Mouse (Mus musculus) C2C12 (cell line): ENCODE measurements around the gene Pcbp4.

Experiments
- CEBPB ChIP-seq: IDR thresholded peaks from one replicate; pipeline ENCODE4 v1.6.1; 2011; ENCODE audit warnings: low read depth, mild to moderate bottlenecking, control low read depth, moderate library complexity
- CTCF ChIP-seq: IDR thresholded peaks from one replicate; pipeline ENCODE4 v1.5.1; 2011; ENCODE audit not compliant: control insufficient read depth, insufficient read depth, insufficient read length
- MAX ChIP-seq: IDR thresholded peaks from one replicate; pipeline ENCODE4 v1.6.1; 2011; ENCODE audit warnings: mild to moderate bottlenecking, control low read depth
- MYOD1 ChIP-seq: IDR thresholded peaks from one replicate; pipeline ENCODE4 v1.6.1; 2011; ENCODE audit warnings: low read depth; ENCODE audit not compliant: control insufficient read depth, insufficient read length

- TF ChIP-seq MAX, result no peak
- no peak for TF ChIP-seq CTCF
- TF ChIP-seq CEBPB, result no peak
- TF ChIP-seq MYOD1, result no peak
Observed at GRCm38 (mm10) chr9:106471892-106472291, 18.8 kb downstream of the Pcbp4 start.
